Mouse (Mus musculus): Measurements from ENCODE around the gene Rbfox3.

Gene Rbfox3

GRCm38 (mm10) chr11:118552478-118552877 is 358.9 kb downstream of the Rbfox3 start:
- DNase-seq (ENCODE audit: low read depth, low spot score) = no peak

GRCm38 (mm10) chr11:118551705-118552104 is 359.7 kb downstream of the Rbfox3 start:
- no peak for DNase-seq (ENCODE audit: low read depth, low spot score)

- peak; percentile 19 for DNase-seq (ENCODE audit: low read depth, low spot score)
Measured at GRCm38 (mm10) chr11:118550773-118551520, 360.4 kb downstream of the Rbfox3 start.

GRCm38 (mm10) chr11:118548242-118548641 is 363.2 kb downstream of the Rbfox3 start:
- no peak for DNase-seq (ENCODE audit: low read depth, low spot score)

GRCm38 (mm10) chr11:118546269-118546668 is 365.1 kb downstream of the Rbfox3 start:
- DNase-seq (ENCODE audit: low read depth, low spot score) = no peak

- DNase-seq (ENCODE audit: low read depth, low spot score) = no peak
Measured at GRCm38 (mm10) chr11:118545690-118546089, 365.7 kb downstream of the Rbfox3 start.

- DNase-seq (ENCODE audit: low read depth, low spot score) = no peak
Measured at GRCm38 (mm10) chr11:118544564-118544963, 366.8 kb downstream of the Rbfox3 start.

- DNase-seq (ENCODE audit: low read depth, low spot score) = no peak
Measured at GRCm38 (mm10) chr11:118542906-118543305, 368.5 kb downstream of the Rbfox3 start.

- DNase-seq (ENCODE audit: low read depth, low spot score) = no peak
Measured at GRCm38 (mm10) chr11:118540411-118541026, 370.9 kb downstream of the Rbfox3 start.

GRCm38 (mm10) chr11:118538008-118538407 is 373.4 kb downstream of the Rbfox3 start:
- DNase-seq (ENCODE audit: low read depth, low spot score) = no peak

GRCm38 (mm10) chr11:118534382-118535092 is 376.9 kb downstream of the Rbfox3 start:
- DNase-seq (ENCODE audit: low read depth, low spot score) = peak; percentile 33

GRCm38 (mm10) chr11:118530313-118530712 is 381.1 kb downstream of the Rbfox3 start:
- no peak for DNase-seq (ENCODE audit: low read depth, low spot score)

GRCm38 (mm10) chr11:118528761-118529160 is 382.6 kb downstream of the Rbfox3 start:
- DNase-seq (ENCODE audit: low read depth, low spot score) = no peak

- no peak for DNase-seq (ENCODE audit: low read depth, low spot score)
Measured at GRCm38 (mm10) chr11:118525059-118525458, 386.3 kb downstream of the Rbfox3 start.

- no peak for DNase-seq (ENCODE audit: low read depth, low spot score)
Measured at GRCm38 (mm10) chr11:118523496-118524145, 387.8 kb downstream of the Rbfox3 start.

GRCm38 (mm10) chr11:118520932-118521331 is 390.5 kb downstream of the Rbfox3 start:
- no peak for DNase-seq (ENCODE audit: low read depth, low spot score)

GRCm38 (mm10) chr11:118520251-118520650 is 391.1 kb downstream of the Rbfox3 start:
- peak; percentile 30 for DNase-seq (ENCODE audit: low read depth, low spot score)

GRCm38 (mm10) chr11:118518743-118519142 is 392.7 kb downstream of the Rbfox3 start:
- DNase-seq (ENCODE audit: low read depth, low spot score) = no peak

- DNase-seq (ENCODE audit: low read depth, low spot score) = no peak
Measured at GRCm38 (mm10) chr11:118517924-118518323, 393.5 kb downstream of the Rbfox3 start.

- DNase-seq (ENCODE audit: low read depth, low spot score) = no peak
Measured at GRCm38 (mm10) chr11:118512257-118512910, 399.0 kb downstream of the Rbfox3 start.

GRCm38 (mm10) chr11:118511851-118512250 is 399.5 kb downstream of the Rbfox3 start:
- DNase-seq (ENCODE audit: low read depth, low spot score) = no peak
